8 mouse cellular contexts compared by ENCODE assay signal in the genomic region with DNA sequence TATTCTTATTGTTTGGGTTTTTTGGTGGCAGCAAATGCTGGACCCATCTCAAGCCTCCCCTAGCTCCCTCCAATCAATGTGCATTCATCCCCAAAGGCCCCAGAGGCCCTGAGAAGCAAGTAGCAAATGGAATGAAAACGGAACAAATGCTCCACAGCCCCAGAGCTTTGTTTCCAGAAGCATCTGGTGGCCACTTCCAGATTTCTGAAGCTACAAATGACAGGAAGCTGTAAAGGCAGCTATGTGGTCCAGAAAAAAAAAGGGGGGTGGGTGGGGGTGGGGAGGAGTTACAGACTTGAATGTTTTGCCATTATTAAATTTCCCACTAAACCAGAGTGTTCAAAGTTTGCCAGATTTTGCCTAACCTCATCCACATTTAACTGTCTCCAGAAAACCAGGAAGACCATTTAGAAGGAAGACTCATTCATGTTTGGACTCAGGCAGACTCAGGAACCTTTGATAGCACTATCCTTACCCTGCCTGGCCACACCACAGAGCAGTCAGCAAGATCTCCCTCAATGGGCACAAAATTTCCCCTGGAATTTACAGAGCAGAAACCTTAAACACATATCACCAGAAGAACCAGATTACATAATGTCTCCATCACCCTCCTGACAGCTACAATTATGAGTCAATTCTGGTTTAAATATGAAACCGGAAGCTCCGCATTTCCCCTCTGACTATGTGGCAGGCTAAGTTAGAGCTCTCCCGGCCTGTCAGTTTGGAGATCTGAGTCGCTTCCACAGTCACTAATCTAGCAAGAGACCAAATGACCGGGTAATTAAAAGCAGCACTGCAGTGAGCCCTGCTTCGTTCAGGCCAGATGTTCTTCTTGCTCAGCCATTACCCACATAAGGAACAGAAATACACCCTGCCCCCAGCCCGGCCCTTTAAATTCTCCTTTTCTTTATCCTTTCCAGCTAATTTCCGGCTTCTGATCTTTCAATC.
DNase-seq lines count a peak whose midpoint lies in the region; ATAC-seq and TF ChIP-seq lines count a peak whose summit lies in the region.

No protein-coding gene starts in this region.

- no peak for ATAC-seq in heart, embryonic 11.5 days (replicated peaks; ENCODE audit: insufficient number of reproducible peaks, low FRiP score, low TSS enrichment)
- ATAC-seq in kidney, embryonic 16.5 days (ENCODE audit: low FRiP score, low TSS enrichment), result no peak

- TF ChIP-seq CTCF in layer of hippocampus, adult 2 months (conservative IDR thresholded peaks at IDR 0.05), result no peak

- 25% methylated on average over 9 of the region's 9 CpGs for WGBS in heart, embryonic 11.5 days (ENCODE audit: insufficient replicate concordance)
- 8% methylated on average over 9 of the region's 9 CpGs for WGBS in kidney, embryonic 16.5 days
- whole genome bisulfite sequencing in macrophage (ENCODE audit: missing documents), result 0% methylated on average over 9 of the region's 9 CpGs

- H3K79me2 ChIP-seq in macrophage (ENCODE audit: inconsistent target), result peaks cover 11% of the 10 kb centered on the region

- H3K9ac ChIP-seq in heart, embryonic 11.5 days (ENCODE audit: low read depth, low read length), result peak overlapping the region; percentile 7
- no peak overlapping the region; the same call in 1 of the 2 replicates for H3K9ac ChIP-seq in kidney, embryonic 16.5 days (replicated peaks; ENCODE audit: low read length)

- H3K4me3 ChIP-seq in layer of hippocampus, adult 2 months, result peak overlapping the region; percentile 24
- H3K4me3 ChIP-seq in heart, embryonic 11.5 days (ENCODE audit: low read depth, low read length), result no peak overlapping the region
- H3K4me3 ChIP-seq in kidney, embryonic 16.5 days (ENCODE audit: low read length), result peak overlapping the region; percentile 7; the same call in 1 of the 2 replicates
- peak overlapping the region; percentile 15; the same call in 1 of the 2 replicates for H3K4me3 ChIP-seq in macrophage (ENCODE audit: inconsistent target)

- peaks cover 24% of the 10 kb centered on the region for H3K4me1 ChIP-seq in heart, embryonic 11.5 days (ENCODE audit: control insufficient read depth, insufficient read depth, low read length)
- H3K4me1 ChIP-seq in kidney, embryonic 16.5 days (ENCODE audit: insufficient read depth, low read length), result peaks cover 42% of the 10 kb centered on the region

- no peaks in the 10 kb centered on the region for H3K27me3 ChIP-seq in heart, embryonic 11.5 days (ENCODE audit: control insufficient read depth, insufficient read depth, low read length)
- H3K27me3 ChIP-seq in kidney, embryonic 16.5 days (ENCODE audit: insufficient read depth, low read length), result no peaks in the 10 kb centered on the region
- H3K27me3 ChIP-seq in splenic B cell, adult 2 months (ENCODE audit: control insufficient read depth, insufficient read depth, low read length, poor library complexity, severe bottlenecking), result no peaks in the 10 kb centered on the region

- H3K36me3 ChIP-seq in heart, embryonic 11.5 days (ENCODE audit: control insufficient read depth, insufficient read depth, low read length), result no peaks in the 10 kb centered on the region
- no peaks in the 10 kb centered on the region for H3K36me3 ChIP-seq in kidney, embryonic 16.5 days (ENCODE audit: insufficient read depth, low read length)
- no peaks in the 10 kb centered on the region for H3K36me3 ChIP-seq in macrophage (ENCODE audit: inconsistent target)
- H3K36me3 ChIP-seq in splenic B cell, adult 2 months (ENCODE audit: control insufficient read depth, insufficient read depth, low read length, poor library complexity, severe bottlenecking), result no peaks in the 10 kb centered on the region

- H3K9me3 ChIP-seq in heart, embryonic 11.5 days (replicated peaks; ENCODE audit: control insufficient read depth, low read length), result no peaks in the 10 kb centered on the region
- H3K9me3 ChIP-seq in kidney, embryonic 16.5 days (ENCODE audit: low read length), result no peaks in the 10 kb centered on the region

- H3K27ac ChIP-seq in layer of hippocampus, adult 2 months, result peak overlapping the region; percentile 78
- H3K27ac ChIP-seq in heart, embryonic 11.5 days (ENCODE audit: low read depth, low read length), result peak overlapping the region; percentile 70
- peak overlapping the region; percentile 81 for H3K27ac ChIP-seq in kidney, embryonic 16.5 days (ENCODE audit: low read length)
- H3K27ac ChIP-seq in macrophage, result peak overlapping the region; percentile 97

- peak in 1 of 2 experiments; percentile 16 for DNase-seq in layer of hippocampus, adult 2 months (ENCODE audit: low spot score in 2 of 2)
- no peak for DNase-seq in layer of hippocampus, adult 9-11 months
- DNase-seq in c-Kit-positive CD71-negative TER-119-negative erythroid progenitor cells, embryonic 14.5 days (ENCODE audit: low read depth), result peak; percentile 67
- DNase-seq in splenic B cell, adult 2 months (ENCODE audit: low read depth, low spot score), result peak; percentile 73
- DNase-seq in cerebellum, postnatal 10 days, result no peak

- H3K4me2 ChIP-seq in heart, embryonic 11.5 days, result peak overlapping the region; percentile 55
- peak overlapping the region; percentile 49 for H3K4me2 ChIP-seq in kidney, embryonic 16.5 days (replicated peaks; ENCODE audit: low read depth, low read length)

Comparison
In these comparisons a context has a peak if more than half of its experiments do, and no peak if none do; other contexts are left out.
1. DNase-seq: peak in c-Kit-positive CD71-negative TER-119-negative erythroid progenitor cells, embryonic 14.5 days (single experiment) and splenic B cell, adult 2 months (single experiment); none in layer of hippocampus, adult 9-11 months (single experiment) and cerebellum, postnatal 10 days (0 of 2).
2. Peak in every context shown above with its lines, with median percentiles within 50 percentile points of each other: H3K27ac ChIP-seq.